ENCODE assay signal across 8 mouse cellular contexts in genomic region chr12:76004697-76005249, GRCm38 (mm10).
DNase-seq lines count a peak whose midpoint lies in the region; ATAC-seq and TF ChIP-seq lines count a peak whose summit lies in the region.

No protein-coding gene starts in this region.

- H3K4me1 ChIP-seq in embryonic facial prominence, embryonic 14.5 days (ENCODE audit: control insufficient read depth, insufficient read depth, low read length), result no peaks in the 10 kb centered on the region
- no peaks in the 10 kb centered on the region for H3K4me1 ChIP-seq in intestine, embryonic 14.5 days (replicated peaks; ENCODE audit: control insufficient read depth, insufficient read depth, low read length)
- no peaks in the 10 kb centered on the region for H3K4me1 ChIP-seq in lung, postnatal 0 days (ENCODE audit: insufficient read depth, low read depth, low read length)

- no peak overlapping the region for H3K27ac ChIP-seq in left cerebral cortex, adult 2 months
- H3K27ac ChIP-seq in embryonic facial prominence, embryonic 14.5 days (replicated peaks; ENCODE audit: low read depth, low read length), result no peak overlapping the region
- no peak overlapping the region for H3K27ac ChIP-seq in intestine, embryonic 14.5 days (ENCODE audit: low read depth)
- peak overlapping the region; percentile 71 for H3K27ac ChIP-seq in lung, postnatal 0 days (ENCODE audit: low read length)

- no peak overlapping the region for H3K4me2 ChIP-seq in embryonic facial prominence, embryonic 14.5 days (ENCODE audit: low read depth, low read length)
- H3K4me2 ChIP-seq in intestine, embryonic 14.5 days (ENCODE audit: low read length), result no peak overlapping the region
- H3K4me2 ChIP-seq in lung, postnatal 0 days (replicated peaks; ENCODE audit: low read depth, low read length), result no peak overlapping the region

- no peaks in the 10 kb centered on the region for H3K27me3 ChIP-seq in embryonic facial prominence, embryonic 14.5 days (replicated peaks; ENCODE audit: control insufficient read depth, insufficient read depth, low read length)
- no peaks in the 10 kb centered on the region for H3K27me3 ChIP-seq in intestine, embryonic 14.5 days (replicated peaks; ENCODE audit: control insufficient read depth, insufficient read depth, low read length)
- H3K27me3 ChIP-seq in lung, postnatal 0 days (replicated peaks; ENCODE audit: insufficient read depth, low read length), result no peaks in the 10 kb centered on the region

- peak; percentile 74 for ATAC-seq in embryonic facial prominence, embryonic 14.5 days (ENCODE audit: low read depth)
- peak; percentile 53 for ATAC-seq in intestine, embryonic 14.5 days (replicated peaks; ENCODE audit: low FRiP score, low TSS enrichment, low read depth)
- ATAC-seq in lung, postnatal 0 days, result peak; percentile 90

- DNase-seq in left cerebral cortex, postnatal 4 days, result peak; percentile 35
- DNase-seq in left cerebral cortex, adult 2 months (ENCODE audit: extremely low spot score in 1 of 2, low spot score in 2 of 2), result no peak
- peak; percentile 60 for DNase-seq in embryonic facial prominence, embryonic 14.5 days (ENCODE audit: low spot score)
- peak; percentile 60 for DNase-seq in intestine, embryonic 14.5 days (ENCODE audit: low spot score)
- peak; percentile 88 for DNase-seq in lung, postnatal 0 days (ENCODE audit: low spot score)
- DNase-seq in testis, postnatal 10 days (ENCODE audit: low spot score), result peak; percentile 87
- no peak for DNase-seq in frontal cortex, postnatal 25 days (ENCODE audit: low spot score in 2 of 2)
- DNase-seq in left cerebral cortex, postnatal 14 days (ENCODE audit: low spot score in 2 of 2), result no peak

- no peak for TF ChIP-seq CTCF in left cerebral cortex, adult 2 months (IDR thresholded peaks at IDR 0.05)
- TF ChIP-seq CTCF in lung, postnatal 0 days (IDR thresholded peaks at IDR 0.05), result peak; percentile 15; the same call in 1 of the 2 replicates

- intact Hi-C loops in left cerebral cortex, postnatal 4 days (cut with DNase I), result no loop called here
- intact Hi-C loops in left cerebral cortex, adult 2 months (cut with DNase I), result no loop called here
- intact Hi-C loops in left cerebral cortex, postnatal 14 days (cut with DNase I), result no loop called here

- H3K36me3 ChIP-seq in embryonic facial prominence, embryonic 14.5 days (ENCODE audit: control insufficient read depth, insufficient read depth, low read length), result peaks cover 6% of the 10 kb centered on the region; the same call in 1 of the 2 replicates
- peaks cover 31% of the 10 kb centered on the region for H3K36me3 ChIP-seq in intestine, embryonic 14.5 days (ENCODE audit: control insufficient read depth, insufficient read depth, low read length)
- 0 out of 2 replicates have a peak, but pooled peaks cover 6% of the 10 kb centered on the region for H3K36me3 ChIP-seq in lung, postnatal 0 days (ENCODE audit: insufficient read depth, low read length)

- H3K4me3 ChIP-seq in left cerebral cortex, adult 2 months, result no peak overlapping the region
- H3K4me3 ChIP-seq in embryonic facial prominence, embryonic 14.5 days (ENCODE audit: low read depth, low read length), result no peak overlapping the region
- H3K4me3 ChIP-seq in intestine, embryonic 14.5 days (ENCODE audit: low read depth, low read length), result no peak overlapping the region
- H3K4me3 ChIP-seq in lung, postnatal 0 days (ENCODE audit: low read depth, low read length), result no peak overlapping the region

- no peaks in the 10 kb centered on the region for H3K9me3 ChIP-seq in embryonic facial prominence, embryonic 14.5 days (ENCODE audit: control insufficient read depth, low read length)
- no peaks in the 10 kb centered on the region for H3K9me3 ChIP-seq in intestine, embryonic 14.5 days (ENCODE audit: control insufficient read depth, low read length)
- no peaks in the 10 kb centered on the region for H3K9me3 ChIP-seq in lung, postnatal 0 days (ENCODE audit: low read length)

- no peak overlapping the region for H3K9ac ChIP-seq in embryonic facial prominence, embryonic 14.5 days (ENCODE audit: low read depth, low read length)
- no peak overlapping the region for H3K9ac ChIP-seq in intestine, embryonic 14.5 days (ENCODE audit: low read length)
- no peak overlapping the region for H3K9ac ChIP-seq in lung, postnatal 0 days (replicated peaks; ENCODE audit: low read depth)

- WGBS in embryonic facial prominence, embryonic 14.5 days, result 39% methylated on average over 9 of the region's 9 CpGs
- 39% methylated on average over 9 of the region's 9 CpGs for WGBS in intestine, embryonic 14.5 days
- 38% methylated on average over 9 of the region's 9 CpGs for WGBS in lung, postnatal 0 days

- TF ChIP-seq EP300 in lung, postnatal 0 days (IDR thresholded peaks at IDR 0.05), result peak; percentile 98

Comparison
In these comparisons a context has a peak if more than half of its experiments do, and no peak if none do; other contexts are left out.
1. DNase-seq: peak in left cerebral cortex, postnatal 4 days (single experiment), embryonic facial prominence, embryonic 14.5 days (single experiment), intestine, embryonic 14.5 days (single experiment), lung, postnatal 0 days (single experiment) and testis, postnatal 10 days (single experiment); none in left cerebral cortex, adult 2 months (0 of 2), frontal cortex, postnatal 25 days (0 of 2) and left cerebral cortex, postnatal 14 days (0 of 2).
2. Peak in every context shown above with its lines, with median percentiles within 50 percentile points of each other: ATAC-seq.